Mouse (Mus musculus) c-Kit-positive CD71-negative TER-119-negative erythroid progenitor cells, embryonic 14.5 days (primary cell): ENCODE measurements around the gene Ypel3.
A peak's percentile ranks its signal among the peaks of the same experiment; 100 is the strongest.

Experiments used
- DNase-seq: peaks from one replicate; pipeline ENCODE4 v3.0.0-alpha.2; 2013; ENCODE audit warnings: low read depth

Gene Ypel3

DNA sequence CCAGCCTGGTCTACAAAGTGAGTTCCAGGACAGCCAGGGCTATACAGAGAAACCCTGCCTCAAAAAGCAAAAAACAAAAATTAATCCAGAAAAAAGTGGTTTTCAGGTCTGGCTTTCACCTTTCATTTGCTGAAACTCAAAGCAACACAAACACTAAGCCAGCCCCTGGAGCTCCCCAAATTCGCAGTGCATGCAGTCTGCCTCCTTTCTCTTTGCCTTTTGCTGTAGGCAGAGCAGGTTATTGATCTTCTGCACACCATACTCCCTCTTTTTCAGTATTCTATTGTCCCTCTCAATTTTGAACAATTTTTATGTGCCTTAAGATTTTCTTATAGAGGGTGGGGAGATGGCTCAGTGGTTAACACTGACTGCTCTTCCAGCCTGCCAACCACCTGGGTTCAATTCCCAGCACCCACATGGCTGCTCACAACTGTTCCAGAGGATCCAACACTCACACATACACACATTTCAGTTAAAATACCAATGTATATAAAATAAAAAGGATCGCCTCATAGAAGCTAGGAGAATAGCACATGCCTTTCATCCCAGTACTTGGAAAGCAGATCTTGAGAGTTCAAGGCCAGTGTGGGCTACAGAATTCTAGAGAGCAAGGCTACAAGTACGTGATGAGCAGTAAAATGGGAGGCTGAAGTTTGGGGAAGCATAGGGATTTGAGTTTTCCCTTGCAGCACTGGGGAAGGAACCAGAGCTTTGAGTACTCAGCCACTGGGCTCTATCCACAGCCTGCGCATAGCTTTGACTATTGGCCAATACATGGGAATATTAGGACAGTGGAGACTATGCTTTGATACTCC lies 16.9 kb downstream of the Ypel3 start:
- no peak for DNase-seq

DNA sequence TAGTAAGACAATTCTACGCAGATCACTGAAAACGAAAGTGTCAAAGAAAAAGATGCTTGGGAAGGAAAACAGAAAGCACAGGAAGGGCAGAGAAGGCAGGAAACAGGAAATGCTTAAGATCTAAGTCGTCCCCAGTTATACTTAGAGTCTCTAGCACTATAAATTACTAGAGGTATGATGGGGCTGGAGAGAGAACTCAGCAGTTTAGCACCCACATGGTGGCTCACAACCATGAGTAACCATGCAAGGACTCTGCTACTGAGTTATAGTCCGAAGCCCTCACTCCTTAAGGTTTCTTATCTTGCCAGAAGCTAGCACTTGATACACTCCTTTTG lies 17.5 kb downstream of the Ypel3 start:
- no peak for DNase-seq

DNA sequence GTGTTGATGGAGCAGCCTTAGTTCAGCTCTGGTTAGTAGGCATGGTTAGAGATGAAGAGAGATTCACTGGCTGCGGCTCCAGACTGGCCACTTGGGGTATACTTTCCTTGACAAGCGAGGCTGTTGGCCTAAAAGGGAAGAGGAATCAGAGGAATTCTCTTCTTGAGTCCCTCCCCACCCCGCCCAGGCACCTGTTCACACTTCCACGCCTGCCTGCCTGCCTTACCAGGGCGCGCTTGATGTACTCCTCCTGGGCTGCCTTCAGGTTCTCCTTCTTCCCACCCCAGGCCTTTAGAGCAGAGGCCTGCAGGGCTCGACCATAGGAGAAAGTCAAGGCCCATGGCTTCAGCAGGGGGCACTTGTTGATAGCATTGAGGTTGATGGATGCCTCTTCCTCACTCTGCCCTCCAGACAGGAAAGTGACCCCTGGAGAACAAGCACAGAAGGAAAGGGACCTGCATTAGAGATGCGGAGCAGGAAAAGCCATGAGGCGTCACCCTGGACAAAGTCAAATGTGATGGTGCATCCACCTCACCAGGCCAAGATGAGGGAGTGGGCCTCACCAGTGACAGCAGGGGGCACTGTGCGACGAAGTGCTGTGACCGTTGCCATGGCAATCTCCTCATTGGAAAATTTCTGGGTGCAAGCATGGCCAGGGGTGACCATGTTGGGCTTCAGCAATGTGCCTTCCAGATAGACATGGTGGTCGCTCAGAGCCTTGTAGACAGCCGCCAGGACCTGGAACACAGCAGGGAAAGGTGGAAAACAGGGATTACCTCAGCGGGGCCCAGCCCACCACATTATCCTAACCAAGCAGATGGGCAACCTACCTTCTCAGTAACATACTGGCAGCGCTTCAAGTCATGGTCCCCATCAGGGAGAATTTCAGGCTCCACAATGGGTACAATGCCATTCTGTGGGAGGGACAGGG lies 18.9 kb downstream of the Ypel3 start:
- DNase-seq, result no peak

DNA sequence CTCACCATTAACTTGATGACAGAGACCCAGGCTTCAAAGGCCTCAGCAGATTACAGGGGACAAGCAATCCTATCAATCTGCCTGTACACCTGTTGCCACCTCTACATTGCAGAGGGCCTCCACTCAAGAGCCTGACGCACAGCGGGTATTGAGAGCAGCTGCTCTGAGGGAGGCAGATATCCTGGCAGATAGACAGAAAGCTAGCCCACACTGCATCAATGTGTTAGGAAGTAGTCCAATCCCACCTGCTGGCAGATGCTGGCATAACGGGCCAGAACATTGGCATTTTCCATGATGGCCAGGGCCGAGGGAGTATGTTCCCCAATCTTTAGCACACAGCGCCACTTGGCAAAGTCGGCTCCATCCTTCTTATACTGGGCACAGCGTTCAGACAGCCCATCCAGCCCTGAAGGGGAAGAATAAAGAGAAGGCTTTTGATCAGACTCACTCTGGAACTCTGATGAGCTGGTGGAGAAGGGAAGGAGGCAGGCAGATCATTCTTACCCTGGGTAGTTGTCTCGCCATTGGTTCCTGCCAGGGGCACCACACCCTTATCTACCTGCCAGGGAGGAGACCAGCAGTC lies 19.7 kb downstream of the Ypel3 start:
- no peak for DNase-seq

DNA sequence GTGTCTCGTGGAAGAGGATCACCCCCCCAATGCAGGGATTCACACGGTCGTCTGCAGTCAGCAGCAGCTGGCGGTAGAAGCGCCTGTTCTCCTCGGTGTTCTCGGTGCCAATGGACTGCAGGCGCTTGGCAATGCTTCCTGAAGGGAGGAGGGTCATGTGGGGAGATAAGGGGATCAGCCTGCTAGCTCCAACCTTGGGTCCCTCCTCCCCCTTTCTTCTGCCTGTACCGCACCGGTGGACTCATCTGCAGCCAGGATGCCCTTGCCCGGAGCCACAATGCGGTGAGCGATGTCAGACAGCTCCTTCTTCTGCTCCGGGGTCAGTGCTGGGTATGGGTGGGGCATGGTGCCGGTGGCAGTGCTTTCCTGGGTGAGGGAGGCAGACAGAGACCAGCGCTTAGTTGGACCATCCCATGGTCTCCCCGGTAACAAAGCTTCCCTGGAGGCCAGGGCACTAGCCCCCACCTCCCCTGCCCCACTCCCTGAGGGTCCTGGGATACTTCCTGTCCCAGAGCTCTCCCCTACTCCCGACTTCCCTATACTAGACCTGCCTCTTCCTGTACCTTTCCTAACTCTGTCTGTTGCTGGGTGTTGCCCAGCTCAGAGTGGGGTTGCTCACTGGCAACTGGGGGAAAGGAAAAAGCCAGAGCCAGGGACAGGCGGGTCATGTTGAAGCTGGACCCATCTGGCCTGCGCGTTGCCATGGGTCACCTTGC lies 20.8 kb downstream of the Ypel3 start, which contains the start of gene Fam57b:
TSS of gene Fam57b (plus strand) at position 258 of the 716 bp plus-strand sequence.
- no peak for DNase-seq

DNA sequence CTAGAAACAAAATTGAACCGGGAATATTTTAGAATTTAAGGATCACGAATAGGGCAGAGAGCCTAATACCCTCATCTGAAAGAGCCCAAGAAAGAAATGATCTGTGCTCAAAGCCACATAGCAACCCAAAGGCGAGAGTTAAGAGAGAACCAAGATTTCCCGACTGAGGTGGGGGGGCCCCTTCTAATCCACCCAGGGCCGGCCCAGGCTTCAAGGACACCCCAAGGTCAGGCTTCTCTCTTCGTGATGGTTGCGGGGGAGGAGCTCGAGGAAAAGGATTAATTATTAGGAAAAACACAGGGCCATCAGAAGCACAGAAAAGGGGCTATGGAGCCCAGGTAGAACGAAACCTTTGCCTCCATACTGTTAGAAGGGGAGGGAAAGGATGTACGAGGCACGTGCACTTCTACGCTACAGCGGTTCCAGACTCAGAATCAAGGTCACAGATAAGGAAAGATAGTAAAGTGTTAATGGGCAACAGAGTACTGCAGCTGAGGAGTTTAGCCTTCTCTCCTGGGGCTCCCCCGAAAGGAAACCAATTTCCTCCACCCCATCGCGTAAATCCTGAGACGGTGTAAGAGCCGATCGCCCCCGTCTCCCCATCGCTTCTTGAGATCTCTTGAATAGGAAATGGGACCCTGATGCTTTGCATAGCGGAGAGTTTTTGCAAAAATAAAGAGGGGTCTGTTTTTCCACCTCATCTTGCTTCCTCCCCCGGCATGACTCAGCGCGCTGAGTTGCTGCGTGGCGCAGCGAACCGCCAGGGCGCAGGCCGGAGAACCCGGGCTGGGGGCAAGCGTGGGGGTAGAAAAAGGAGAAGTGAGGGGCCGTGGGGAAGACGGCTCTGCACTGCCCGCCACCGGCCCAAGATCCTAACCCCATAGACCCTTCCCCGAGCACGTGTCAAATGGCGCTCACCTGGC lies 21.6 kb downstream of the Ypel3 start:
- DNase-seq, result no peak

DNA sequence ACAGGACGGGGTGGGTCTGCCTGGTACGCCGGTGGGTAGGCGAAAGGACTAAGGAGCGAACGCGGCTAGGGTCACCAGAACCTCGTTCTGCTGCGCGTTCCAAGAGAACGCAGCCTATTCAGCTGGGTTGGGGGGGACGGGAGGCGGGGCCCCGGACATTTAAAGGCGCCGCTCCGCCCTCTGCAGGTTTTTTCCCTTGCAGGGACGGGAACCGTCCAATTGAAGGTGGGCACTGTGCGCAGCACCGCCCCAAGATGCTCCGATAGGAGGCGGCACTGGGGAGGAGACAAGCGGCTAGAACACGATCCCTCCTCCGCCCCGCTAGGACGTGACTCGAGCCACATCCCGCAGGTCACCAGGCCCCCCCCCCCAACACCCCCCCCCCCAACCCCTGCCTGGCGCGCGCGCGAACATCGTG lies 22.3 kb downstream of the Ypel3 start:
- DNase-seq, result peak; percentile 97

DNA sequence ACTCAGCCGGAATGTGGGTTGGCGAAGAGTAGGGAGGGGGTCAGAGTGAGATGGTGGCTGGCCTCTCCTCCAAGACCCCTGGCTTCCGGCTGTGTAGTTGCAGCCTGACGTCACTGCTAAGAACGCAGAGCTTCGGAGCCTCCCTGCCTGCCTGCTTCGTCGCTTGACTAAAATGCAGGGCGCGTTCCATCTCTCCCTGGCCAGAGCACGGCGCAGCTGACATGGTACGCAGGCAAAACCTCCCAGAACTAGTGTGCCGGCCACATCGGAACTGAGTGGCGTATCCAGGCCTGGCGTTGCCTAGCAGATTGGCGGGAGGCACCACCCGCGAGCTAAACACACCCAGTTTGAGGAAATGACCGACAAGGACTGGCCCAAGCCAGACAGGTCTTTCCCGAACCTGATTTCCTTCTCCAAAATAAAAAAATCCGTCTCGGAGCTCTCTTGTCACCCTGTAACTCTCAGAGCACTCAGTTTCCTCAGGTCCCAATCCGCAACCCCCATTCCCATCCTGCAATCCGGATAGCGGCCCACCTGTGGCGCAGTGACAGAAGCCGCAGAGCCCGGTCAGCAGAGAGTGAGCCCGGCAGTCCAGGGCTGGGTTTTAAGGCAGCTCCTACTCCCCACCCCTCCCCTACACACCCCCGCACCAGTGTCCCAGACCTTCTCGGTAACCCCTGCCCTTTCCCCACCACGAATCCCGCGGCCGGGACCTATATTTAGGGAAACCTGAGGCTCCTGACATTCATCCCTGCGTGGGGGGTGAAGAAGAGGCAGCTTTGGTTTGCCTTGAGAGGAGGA lies 22.9 kb downstream of the Ypel3 start:
- peak; percentile 70 for DNase-seq

DNA sequence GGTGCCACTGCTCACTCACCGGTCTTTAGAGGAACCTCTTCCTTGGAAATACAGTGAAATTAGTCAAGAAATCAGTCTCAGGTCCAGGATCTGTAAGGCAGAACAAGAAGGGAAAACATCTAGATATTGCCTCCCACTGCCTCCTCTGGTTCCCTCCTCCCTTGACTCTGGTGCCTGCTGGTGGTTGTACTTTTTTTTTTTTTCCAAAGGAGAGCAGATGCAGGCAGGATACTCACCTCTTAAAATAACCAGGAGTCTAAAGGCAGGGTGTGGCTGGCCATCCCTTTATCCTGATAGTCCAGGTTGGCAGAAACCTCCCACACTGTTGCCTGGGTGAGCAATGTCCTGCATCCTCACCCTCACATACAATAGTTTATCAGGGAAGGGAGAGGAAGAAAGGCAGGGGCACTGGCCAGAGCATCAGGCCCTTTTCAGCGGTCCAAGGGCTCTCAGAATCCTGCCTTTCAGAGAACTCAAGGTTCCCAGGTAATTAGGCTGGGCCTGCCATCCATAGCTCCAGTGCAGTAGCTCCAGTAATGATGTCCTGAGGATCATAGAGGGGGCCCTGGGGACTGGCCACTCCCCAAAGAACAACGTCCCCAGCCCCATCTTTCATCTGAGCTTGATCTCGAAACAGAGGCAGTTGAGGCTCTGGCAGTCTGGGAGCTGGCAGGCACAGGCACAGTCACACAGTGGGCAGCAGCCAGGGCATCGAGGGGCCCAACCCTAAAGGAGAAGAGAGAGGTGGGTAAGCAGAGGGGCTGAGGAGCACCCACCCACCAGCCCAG lies 23.7 kb downstream of the Ypel3 start:
- no peak for DNase-seq

DNA sequence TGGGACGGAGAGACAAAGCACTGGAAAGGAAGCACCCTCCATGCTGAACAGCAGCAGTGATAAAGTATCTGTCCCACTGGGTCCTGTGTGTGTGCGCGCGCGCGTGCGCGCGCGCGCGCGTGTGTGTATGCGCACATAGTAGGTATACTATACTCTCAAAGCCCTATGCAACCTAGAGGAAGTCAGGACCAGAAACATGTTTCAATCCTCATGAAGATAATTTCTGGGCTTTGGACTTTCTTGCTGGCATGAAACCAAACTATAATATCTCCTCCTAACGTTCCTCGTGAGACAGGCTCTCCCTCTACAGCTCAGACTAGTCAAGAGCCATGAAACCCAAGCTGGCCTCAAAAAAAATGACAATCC lies 24.3 kb downstream of the Ypel3 start:
- no peak for DNase-seq

DNA sequence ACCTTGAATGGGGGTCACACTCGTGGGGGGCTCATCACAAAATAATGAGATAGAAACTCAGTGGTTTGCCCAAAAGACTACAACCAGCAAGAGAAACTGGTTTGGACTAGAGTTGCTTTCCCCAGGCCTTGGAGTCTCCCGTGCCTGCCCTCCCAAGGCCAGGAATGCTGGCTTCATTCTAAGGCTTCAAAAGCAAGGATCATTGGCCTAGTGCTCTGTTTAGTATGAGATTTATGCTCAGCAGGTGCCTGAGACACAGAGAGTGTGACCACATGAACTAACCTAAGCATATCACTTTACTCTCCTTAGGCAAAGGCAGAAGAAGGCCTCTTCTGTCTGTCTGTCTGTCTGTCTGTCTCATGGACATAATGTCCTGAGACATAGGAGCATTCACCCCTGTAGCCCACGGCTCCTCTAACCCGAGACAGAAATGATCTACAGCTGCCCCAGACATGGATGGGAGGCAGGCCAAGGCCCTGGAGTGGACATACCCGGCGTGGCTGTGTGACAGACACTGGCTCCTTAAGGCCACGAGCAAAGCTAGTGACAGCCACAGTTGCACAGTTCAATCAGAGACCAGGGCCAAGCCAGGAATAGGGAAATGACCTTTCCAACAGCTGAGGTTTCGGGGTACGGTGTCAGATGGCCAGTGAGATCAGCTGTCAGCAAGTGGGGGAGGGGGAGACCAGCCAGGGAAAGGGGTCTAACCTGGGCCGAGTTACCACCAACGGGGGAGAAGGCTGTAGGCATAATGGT lies 25.6 kb downstream of the Ypel3 start:
- no peak for DNase-seq

DNA sequence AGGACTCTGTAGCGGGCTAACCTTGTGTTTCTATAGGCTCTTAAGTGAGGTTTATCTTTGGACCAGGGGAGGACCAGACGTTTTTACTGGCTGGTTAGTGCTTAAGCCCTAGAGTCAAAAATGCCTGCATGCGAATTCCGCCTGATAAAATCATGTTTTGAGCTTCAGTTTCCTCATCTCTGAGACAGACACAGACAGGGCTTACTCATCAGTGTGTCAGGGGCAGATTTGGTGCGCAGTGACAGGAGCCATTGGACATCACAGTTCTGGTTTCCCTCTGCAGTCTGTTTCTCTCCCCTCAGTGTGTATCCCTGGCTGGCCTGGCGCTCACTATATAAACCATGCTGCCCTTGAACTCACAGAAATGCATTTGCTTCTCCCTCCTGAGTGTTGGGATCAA lies 26.4 kb downstream of the Ypel3 start:
- DNase-seq, result no peak

DNA sequence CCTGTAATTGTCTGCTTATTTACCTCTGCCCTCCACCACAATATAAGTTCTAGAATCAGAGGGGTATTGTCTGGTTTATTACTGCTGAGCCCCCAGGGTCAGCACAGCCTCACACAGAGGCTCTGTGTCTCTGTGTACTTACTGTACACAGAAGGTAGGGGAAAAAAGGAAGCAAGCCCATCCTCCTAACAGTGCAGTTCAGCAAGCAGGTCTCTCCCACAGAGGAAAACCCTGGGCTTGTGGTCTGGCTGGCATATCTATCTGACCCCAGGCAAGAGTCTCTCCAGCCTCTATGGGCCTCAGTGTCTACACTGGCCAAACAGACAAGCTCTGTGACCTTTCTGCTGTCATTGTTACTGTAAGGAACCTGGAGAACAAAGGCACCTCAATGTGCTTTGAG lies 27.0 kb downstream of the Ypel3 start:
- no peak for DNase-seq

DNA sequence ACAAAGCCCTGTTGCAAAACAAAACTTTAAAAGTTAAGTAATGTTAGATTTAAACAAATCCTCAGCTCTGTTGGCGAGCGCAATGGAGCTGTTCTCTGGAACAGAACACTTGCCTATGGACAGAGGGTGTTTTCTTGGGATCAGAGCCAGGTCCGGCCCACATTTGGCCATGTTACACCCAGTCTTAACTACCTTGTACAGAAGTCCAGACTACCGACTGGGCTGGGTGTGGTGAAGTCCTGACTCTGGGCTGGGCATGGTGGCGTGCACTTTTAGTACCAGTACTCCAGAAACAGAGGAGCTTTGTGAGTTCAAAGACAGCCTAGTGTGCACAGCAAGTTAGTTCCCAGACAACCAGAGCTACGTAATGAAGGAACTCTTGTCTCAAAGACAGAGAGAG lies 30.2 kb downstream of the Ypel3 start:
- no peak for DNase-seq

DNA sequence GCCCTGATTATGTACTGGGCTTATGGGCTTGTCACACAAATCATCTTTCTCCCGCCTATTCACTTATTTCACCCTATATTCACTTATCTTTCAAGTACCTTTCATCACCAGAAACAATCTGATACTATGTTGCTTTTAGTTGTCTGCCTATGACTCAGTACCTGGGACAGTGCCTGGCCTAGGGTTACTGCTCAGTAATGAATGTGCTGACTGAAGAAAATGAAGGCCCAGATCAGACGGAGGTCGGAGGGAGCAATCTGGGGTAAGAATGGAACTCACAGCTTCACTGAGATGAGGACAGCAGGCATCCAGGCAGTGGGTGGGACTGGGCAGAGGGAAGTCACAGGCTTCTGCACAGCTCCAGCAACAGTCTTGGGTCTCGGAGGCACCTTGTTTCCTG lies 30.6 kb downstream of the Ypel3 start:
- DNase-seq, result no peak

DNA sequence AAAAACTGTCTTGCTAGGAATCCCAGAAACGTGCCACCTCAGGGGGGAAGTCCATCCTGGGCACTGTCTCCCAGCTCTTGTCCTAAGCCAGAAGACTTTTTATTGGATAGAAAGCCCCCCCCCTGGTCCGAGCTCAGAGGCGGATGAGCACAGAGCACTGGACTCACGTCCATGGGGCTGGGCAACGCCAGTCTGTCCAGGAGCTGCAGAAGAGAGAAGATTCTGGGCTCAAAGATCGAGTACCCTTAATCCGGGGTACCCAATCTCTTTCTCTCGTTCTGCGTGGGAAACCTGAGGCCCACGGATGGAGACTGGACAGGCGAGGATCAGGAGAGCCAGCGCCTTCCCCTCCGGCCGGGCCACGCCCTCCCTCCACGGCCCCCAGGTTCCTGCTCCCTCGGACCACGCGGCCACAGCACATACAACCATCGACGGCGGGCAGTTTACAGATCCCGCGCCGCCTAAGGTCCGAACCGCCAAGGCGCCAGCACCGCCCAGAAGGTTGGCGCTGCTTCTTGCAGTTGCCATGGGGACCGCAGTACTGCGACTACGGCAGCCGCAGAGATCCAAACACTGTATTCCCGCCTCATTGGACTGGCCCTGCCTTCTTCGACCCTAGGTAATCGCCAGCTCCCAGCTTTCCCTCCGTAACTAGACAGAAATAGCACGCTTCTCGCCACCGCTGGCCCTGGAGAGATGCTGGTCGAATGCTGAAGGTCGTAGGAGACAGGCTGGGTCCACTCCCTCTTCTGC lies 32.1 kb downstream of the Ypel3 start:
- DNase-seq, result no peak

DNA sequence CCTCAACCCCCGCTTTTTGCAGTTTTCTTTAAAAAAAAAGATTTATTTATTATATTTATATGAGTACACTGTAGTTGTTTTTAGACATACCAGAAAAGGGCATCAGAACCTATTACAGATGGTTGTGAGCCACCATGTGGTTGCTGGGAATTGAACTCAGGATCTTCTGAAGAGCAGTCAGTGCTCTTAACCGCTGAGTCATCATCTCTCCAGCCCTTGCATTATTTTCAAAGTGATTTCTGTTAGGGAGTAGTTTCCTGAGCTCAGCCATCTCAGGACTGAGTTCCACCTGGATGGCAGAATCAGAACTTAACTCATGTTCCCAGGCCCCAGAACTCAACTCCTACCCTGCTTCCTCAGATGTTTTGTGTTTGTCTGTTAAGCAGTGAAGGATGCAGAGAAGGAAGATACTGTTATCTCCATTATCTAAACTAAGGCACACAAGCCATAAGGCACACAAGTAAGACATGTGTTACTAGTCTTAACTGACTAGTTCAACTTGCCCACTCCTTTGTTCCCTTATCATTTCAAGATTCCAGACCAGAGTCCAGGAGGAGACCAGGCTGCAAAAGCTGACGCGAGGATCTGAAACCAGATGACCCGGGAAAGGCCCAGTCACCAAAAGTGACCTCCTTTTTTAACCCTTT lies 33.1 kb downstream of the Ypel3 start:
- DNase-seq, result no peak
